Mouse (Mus musculus) natural killer cell, adult 2 months (primary cell): ENCODE results near the gene Ipo9.

Experiments
- DNase-seq, 2 experiments: peaks; one replicate each; pipeline ENCODE4 v3.0.0; 2022; ENCODE audit warnings: low spot score in 2 of 2

Gene Ipo9

GRCm38 (mm10) chr1:135429901-135430668, at the start of gene Ipo9:
TSS of gene Ipo9 (minus strand) at chr1:135430499.
- peak; percentile 77 to 87 for DNase-seq

DNA sequence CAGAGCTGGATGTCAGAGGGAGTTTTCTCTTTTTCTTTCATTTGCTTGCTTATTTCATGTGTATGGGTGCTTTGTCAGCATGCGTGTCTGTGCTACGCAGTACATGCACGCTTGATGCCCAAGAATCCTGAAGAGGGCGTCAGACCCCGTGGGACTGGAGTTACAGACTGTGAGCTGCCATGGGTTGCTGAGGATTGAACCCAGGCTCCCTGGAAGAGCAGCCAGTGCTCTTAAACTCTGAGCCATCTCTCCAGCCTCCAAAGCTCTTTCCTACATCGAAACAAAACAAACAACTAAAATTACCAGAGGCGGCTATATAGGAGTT, 45.2 kb upstream of the Ipo9 start:
- DNase-seq: no peak

GRCm38 (mm10) chr1:135474861-135475570, 44.7 kb upstream of the Ipo9 start:
- DNase-seq: no peak

DNA sequence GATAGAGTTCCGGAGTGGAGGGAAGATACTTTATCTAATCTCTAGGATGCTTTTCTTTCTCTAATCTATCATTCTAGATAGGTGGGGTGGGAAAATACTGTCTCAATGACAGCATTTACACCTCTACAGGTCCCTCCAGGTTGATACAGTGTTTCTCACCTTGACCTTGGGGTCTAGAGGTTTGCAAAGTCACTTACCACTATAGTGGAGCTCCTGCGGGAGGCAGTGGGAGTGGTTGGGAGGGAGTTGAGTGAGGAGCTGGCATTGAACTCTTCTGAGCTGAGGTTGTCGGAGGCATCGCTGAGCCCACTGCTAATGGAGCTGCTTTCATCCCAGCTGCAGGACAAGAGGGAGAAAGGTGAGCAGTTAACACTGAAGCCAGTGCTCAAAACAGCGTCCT, 42.2 kb upstream of the Ipo9 start:
- DNase-seq: no peak

- no peak for DNase-seq
Observed at GRCm38 (mm10) chr1:135471742-135472141, 41.4 kb upstream of the Ipo9 start.

- DNase-seq: no peak
Observed at GRCm38 (mm10) chr1:135470546-135470945, 40.2 kb upstream of the Ipo9 start.

DNA sequence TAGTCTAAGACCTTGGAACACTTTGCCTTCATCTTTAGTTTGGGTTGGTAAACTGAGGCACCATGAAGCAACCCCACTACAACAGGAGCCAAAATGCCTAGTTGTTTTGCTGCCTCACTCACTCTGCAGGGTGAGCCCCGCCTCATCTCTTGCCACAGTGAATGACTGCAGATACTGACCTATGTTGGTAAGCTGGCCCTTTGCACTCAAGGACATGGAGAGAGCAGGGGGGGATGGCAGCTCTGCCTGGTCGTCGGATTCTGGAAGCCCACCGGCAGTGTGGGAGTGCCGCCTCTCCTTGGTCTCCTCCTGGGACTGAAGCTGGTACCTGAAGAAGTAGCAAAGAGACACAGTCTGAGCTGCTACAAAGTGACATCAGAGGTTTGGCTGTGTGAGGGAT, 37.2 kb upstream of the Ipo9 start:
- DNase-seq: no peak

GRCm38 (mm10) chr1:135466935-135467334, 36.6 kb upstream of the Ipo9 start:
- no peak for DNase-seq

DNA sequence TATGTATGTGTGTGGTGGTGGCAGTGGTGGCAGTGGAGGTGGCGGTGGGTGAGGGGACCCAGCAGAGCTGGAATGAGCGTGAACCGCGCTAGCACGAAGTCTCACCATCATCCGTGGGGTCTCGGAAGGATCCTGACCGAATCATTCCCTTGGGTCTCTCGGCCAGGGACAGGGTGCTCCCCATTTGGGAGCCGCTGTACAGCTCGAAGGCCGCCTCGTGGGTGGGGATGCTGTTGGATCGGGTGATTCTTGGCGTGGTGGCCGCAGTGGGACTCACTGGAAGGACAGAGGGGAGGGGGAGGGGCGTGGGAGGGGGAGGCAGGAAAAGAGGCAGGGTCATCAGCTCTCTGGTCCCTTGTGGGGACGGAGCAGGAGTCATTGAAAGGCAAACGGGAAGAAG, 35.4 kb upstream of the Ipo9 start:
- no peak for DNase-seq

DNA sequence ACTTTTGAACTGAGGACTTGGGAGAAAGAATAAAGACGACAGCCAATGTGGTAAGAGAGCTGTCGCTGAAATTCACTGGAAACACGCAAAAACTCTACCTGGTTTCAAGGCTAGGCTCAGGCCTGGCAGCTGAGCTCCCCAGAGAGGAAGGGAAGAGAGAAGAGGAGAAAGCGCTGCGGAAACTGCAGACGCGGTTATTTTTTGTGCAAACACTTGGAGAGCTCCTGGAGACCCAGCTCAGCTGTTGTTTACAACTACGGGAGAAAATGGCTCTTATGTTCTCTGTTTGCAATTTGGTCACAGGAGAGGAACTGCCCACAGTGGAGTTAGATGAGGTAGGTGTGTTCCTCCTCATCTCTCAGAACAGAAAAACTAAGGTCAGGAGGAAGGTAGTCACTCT, 32.4 kb upstream of the Ipo9 start:
- no peak for DNase-seq

- DNase-seq: no peak
Observed at GRCm38 (mm10) chr1:135462304-135462703, 32.0 kb upstream of the Ipo9 start.

DNA sequence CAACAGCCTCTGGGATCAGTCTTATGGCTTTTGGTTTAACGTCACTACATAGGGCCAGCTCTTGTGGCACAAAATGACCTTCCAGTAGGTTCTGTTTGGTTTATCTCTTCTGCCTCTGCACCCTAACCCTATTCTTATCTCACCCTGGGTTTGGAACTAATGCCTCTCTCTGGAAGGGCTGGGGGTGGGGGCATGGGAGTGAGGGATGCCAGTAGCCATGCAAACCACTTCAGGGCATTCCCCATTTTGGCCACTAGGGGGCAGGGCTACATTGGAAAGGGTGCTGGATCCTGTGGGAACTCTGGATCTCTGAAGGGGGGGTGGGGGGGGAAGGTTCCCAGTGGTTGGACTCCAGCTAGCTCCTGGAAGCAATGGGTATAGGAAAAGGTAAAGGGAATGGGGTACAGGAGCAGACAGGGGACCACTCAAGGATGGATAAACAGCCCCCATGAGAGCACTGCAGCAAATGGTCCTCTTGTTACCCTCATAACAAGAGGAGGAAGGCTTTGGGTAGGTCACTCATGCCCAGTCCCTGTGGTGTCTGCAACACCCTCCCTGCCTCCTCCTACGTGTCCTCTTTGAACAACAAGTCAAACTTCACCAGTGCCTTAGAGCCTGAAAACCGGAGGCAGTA, 30.9 kb upstream of the Ipo9 start:
- DNase-seq: peak in 1 of 2 experiments; percentile 8

DNA sequence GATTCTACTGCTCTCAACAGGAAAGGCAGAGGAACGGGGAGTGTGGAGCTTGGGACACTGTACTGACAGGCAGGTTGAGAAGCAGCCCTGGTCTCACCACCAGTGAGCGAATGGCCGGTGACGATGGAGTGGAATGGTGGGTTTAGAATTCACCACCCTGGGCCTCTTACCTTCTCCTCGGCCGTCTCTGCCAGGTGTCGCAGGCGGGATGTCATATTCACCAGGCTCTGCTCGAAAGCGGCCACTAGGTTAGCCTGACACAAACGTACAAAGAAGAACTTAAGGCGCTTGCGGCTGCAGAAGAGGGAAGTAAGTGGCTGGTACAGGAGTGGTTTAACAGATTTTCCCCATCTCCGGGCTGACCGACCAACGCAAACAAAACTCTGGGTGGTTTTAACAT, 30.2 kb upstream of the Ipo9 start:
- DNase-seq: no peak

GRCm38 (mm10) chr1:135457860-135458259, 27.6 kb upstream of the Ipo9 start:
- no peak for DNase-seq

DNA sequence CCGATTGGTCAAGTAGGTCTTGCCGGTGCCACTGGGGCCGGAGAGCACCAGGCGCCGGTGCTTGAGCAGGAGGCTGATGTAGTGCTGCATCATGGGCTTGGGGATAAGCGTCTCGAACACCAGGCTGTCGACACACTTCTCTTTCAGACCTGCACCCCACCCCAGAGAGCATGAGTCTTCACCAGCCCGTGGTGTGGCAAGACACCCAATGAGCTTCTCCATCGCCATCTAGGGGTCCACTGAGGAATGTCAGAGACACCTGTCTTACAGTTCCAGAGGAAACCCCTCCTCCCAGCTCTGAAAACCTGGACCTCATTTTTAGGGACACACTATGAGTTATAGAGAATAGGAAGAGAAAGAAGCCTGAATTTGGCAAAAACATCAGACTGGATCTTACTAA, 22.0 kb upstream of the Ipo9 start:
- DNase-seq: peak in 1 of 2 experiments; percentile 20

- no peak for DNase-seq
Observed at GRCm38 (mm10) chr1:135451419-135451818, 21.1 kb upstream of the Ipo9 start.

- no peak for DNase-seq
Observed at GRCm38 (mm10) chr1:135449876-135450275, 19.6 kb upstream of the Ipo9 start.

DNA sequence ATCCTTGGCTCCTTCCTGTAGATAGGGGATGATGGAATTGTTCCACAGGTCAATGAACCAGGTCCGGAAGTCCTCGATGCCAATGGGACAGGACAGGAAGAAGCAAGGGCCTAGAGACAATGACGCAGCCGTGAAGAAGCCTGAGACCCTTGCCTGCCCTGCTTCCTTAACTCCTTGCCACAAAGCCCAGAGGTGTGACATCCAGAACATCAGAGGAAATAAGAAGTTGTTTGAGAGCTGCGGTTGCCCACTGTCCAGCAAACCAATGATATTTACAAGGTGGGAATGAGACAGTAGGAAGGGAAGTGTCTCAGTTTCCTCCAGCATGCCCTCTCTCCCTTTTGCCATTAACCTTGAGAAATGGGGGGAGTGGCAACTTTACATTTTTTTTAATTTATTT, 18.6 kb upstream of the Ipo9 start:
- no peak for DNase-seq

GRCm38 (mm10) chr1:135443506-135443905, 13.2 kb upstream of the Ipo9 start:
- no peak for DNase-seq

DNA sequence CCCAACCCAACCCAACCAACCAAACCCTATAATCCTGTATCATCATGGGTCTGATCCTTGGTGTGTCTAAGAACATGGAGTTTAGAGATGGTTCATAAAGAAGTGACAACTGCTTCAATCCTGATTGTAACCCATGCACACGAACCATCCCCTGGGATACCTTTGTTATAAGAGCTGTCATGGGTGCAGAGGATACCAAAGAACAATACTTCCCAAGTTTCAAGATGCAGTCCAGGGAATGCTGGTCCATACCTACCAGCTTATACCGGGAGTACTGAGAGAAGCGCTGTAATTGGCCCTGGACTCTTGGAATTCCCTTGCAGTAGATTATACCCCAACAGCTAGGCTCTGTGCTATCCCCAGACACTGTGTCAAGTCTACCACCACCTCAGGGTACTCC, 11.6 kb upstream of the Ipo9 start:
- no peak for DNase-seq

DNA sequence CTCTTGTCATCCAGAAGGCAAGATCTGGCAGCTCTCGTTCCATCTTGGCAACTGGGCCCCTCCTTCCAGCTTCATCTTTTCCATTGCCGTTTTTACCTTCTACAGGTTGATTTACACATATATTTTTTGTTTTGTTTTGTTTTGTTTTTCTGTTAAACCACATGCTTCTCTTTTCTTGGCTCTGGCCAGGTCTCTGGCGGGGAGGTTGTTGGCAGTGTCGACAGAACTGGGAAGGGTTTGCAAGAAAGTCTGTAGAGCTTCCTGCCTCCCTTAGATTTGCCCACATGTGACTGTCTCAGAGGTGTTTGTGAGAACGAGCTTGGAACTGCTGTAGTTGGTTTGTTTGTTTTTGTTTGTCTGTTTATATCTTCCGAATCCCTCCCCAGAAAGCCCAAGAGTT, 10.7 kb upstream of the Ipo9 start:
- no peak for DNase-seq

DNA sequence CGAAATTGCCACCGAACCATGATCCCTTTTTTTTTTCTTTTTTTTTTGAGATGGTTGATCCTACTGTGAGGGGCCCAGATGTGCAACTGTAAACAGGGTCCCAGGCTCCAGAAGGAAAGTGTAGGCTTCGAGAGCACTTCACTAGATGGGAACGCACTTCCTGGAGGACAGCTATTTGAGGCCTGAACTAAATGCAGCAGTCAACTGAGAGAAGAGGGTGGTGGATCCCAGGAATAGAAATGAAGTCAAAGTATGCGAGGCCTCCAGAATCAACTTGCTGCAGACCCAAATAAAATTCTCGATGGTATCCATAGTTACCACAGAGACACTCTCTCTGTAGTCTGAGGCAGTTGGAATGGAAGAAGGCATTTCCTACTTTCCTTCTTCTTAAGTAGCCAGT, 8.5 kb upstream of the Ipo9 start:
- DNase-seq: no peak

GRCm38 (mm10) chr1:135435823-135436222, 5.5 kb upstream of the Ipo9 start:
- DNase-seq: no peak
